Mouse (Mus musculus): ENCODE data around the gene Camta1.

Gene Camta1

GRCm38 (mm10) chr4:151396536-151396935 is 465.1 kb downstream of the Camta1 start:
- H3K4me3 ChIP-seq (replicated peaks; ENCODE audit: low read length), result no peak overlapping the region
- TF ChIP-seq CTCF (conservative IDR thresholded peaks at IDR 0.05; ENCODE audit: low read length) (no peak), POU5F1 (IDR thresholded peaks at IDR 0.05; ENCODE audit: borderline replicate concordance, low read length) (no peak), NANOG (IDR thresholded peaks at IDR 0.05; ENCODE audit: borderline replicate concordance, low read length) (no peak)
- H3K4me1 ChIP-seq (replicated peaks; ENCODE audit: low read depth, low read length), result peaks cover 8% of the 10 kb centered on the region
- no peaks in the 10 kb centered on the region for H3K36me3 ChIP-seq (ENCODE audit: insufficient read depth, low read length)
- H3K27me3 ChIP-seq (ENCODE audit: insufficient read depth, low read length), result peaks cover 16% of the 10 kb centered on the region; the same call in 1 of the 2 replicates
- H3K9me3 ChIP-seq (ENCODE audit: low read length), result no peaks in the 10 kb centered on the region

- Histone ChIP-seq H3K4me1 (replicated peaks; ENCODE audit: low read depth, low read length) (peaks cover 29% of the 10 kb centered on the region), H3K36me3 (ENCODE audit: insufficient read depth, low read length) (no peaks in the 10 kb centered on the region), H3K27me3 (ENCODE audit: insufficient read depth, low read length) (peaks cover 12% of the 10 kb centered on the region), H3K4me3 (replicated peaks; ENCODE audit: low read length) (no peak overlapping the region), H3K9me3 (ENCODE audit: low read length) (no peaks in the 10 kb centered on the region)
- TF ChIP-seq NANOG (IDR thresholded peaks at IDR 0.05; ENCODE audit: borderline replicate concordance, low read length) (no peak), CTCF (conservative IDR thresholded peaks at IDR 0.05; ENCODE audit: low read length) (no peak), POU5F1 (IDR thresholded peaks at IDR 0.05; ENCODE audit: borderline replicate concordance, low read length) (no peak)
These were observed 472.3 kb downstream of the Camta1 start for GRCm38 (mm10) chr4:151389345-151389744.

DNA sequence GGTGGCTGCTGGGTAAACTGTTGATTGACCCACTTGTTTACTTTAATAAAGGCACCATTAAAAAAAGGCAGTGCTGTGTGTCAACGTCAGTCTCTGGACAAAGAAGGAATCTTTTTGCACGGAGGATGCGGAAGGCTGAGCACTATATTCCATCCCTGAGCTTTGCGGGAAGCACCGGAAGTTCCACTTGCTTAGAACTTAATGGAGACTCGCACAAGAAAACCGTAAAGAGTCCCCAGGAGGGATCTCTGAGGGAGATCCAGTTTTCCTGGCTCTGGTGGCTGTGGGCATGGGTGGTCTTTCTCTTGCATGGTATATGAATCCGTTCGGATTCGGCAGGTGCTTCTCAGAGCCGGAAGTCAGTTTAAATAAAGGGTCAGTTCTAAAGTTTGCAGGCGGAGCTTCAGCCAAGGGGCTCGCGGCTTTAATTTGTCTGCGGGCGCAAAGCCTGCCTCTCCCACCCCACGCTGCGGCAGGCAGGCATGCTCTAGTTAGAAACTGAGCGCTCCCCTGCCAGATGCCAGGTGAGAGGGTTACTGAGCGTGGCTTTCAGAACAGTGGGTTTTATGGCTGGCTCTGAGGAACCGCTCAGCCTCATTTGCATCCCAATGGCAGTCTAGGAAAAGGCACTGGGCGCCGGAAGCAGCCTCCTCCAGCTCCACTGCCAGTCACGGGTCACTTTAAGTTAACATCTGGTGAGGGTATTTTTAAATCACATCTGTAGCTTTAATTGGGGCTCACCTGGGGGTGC is 474.8 kb downstream of the Camta1 start:
- H3K4me3 ChIP-seq (replicated peaks; ENCODE audit: low read length), result peak overlapping the region; percentile 71
- no peaks in the 10 kb centered on the region for H3K9me3 ChIP-seq (ENCODE audit: low read length)
- peaks cover 26% of the 10 kb centered on the region for H3K27me3 ChIP-seq (ENCODE audit: insufficient read depth, low read length)
- peaks cover 29% of the 10 kb centered on the region for H3K4me1 ChIP-seq (replicated peaks; ENCODE audit: low read depth, low read length)
- TF ChIP-seq POU5F1 (IDR thresholded peaks at IDR 0.05; ENCODE audit: borderline replicate concordance, low read length) (0 out of 2 replicates have a peak, but pooled peaks have one; percentile 17), CTCF (conservative IDR thresholded peaks at IDR 0.05; ENCODE audit: low read length) (no peak), NANOG (IDR thresholded peaks at IDR 0.05; ENCODE audit: borderline replicate concordance, low read length) (peak; percentile 42; the same call in 1 of the 2 replicates)
- H3K36me3 ChIP-seq (ENCODE audit: insufficient read depth, low read length), result no peaks in the 10 kb centered on the region

GRCm38 (mm10) chr4:151385985-151386700 is 475.5 kb downstream of the Camta1 start:
- no peaks in the 10 kb centered on the region for H3K36me3 ChIP-seq (ENCODE audit: insufficient read depth, low read length)
- peaks cover 29% of the 10 kb centered on the region for H3K4me1 ChIP-seq (replicated peaks; ENCODE audit: low read depth, low read length)
- no peak for TF ChIP-seq NANOG (IDR thresholded peaks at IDR 0.05; ENCODE audit: borderline replicate concordance, low read length)
- no peak for TF ChIP-seq CTCF (conservative IDR thresholded peaks at IDR 0.05; ENCODE audit: low read length)
- no peak for TF ChIP-seq POU5F1 (IDR thresholded peaks at IDR 0.05; ENCODE audit: borderline replicate concordance, low read length)
- peak overlapping the region; percentile 71 for H3K4me3 ChIP-seq (replicated peaks; ENCODE audit: low read length)
- H3K9me3 ChIP-seq (ENCODE audit: low read length), result no peaks in the 10 kb centered on the region
- H3K27me3 ChIP-seq (ENCODE audit: insufficient read depth, low read length), result peaks cover 26% of the 10 kb centered on the region

DNA sequence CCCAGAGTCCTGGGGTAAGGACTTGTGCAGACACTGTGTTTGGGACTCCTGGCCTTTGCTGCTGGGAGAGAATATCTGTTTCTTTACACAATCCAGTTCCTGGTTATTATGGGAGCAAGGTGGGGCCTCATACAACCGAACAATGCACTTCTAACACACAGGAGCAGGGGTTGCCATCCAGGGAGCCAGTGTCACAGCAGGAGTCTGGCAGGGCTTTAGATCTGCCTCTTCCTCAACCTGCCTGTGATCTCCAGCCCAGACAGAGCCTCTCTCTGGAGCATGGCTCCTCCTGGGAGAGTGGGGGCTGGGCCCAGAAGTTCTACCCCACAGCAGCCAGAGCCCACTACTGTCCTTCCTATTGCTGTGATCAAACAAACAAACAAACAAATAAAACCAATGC is 483.9 kb downstream of the Camta1 start:
- TF ChIP-seq CTCF (conservative IDR thresholded peaks at IDR 0.05; ENCODE audit: low read length), result no peak
- no peak for TF ChIP-seq NANOG (IDR thresholded peaks at IDR 0.05; ENCODE audit: borderline replicate concordance, low read length)
- no peak for TF ChIP-seq POU5F1 (IDR thresholded peaks at IDR 0.05; ENCODE audit: borderline replicate concordance, low read length)
- Histone ChIP-seq H3K4me3 (replicated peaks; ENCODE audit: low read length) (no peak overlapping the region), H3K9me3 (ENCODE audit: low read length) (no peaks in the 10 kb centered on the region), H3K4me1 (replicated peaks; ENCODE audit: low read depth, low read length) (peaks cover 33% of the 10 kb centered on the region), H3K36me3 (ENCODE audit: insufficient read depth, low read length) (no peaks in the 10 kb centered on the region), H3K27me3 (ENCODE audit: insufficient read depth, low read length) (peaks cover 19% of the 10 kb centered on the region)

GRCm38 (mm10) chr4:151376234-151376633 is 485.4 kb downstream of the Camta1 start:
- no peaks in the 10 kb centered on the region for H3K9me3 ChIP-seq (ENCODE audit: low read length)
- no peak overlapping the region for H3K4me3 ChIP-seq (replicated peaks; ENCODE audit: low read length)
- TF ChIP-seq NANOG (IDR thresholded peaks at IDR 0.05; ENCODE audit: borderline replicate concordance, low read length) (no peak), POU5F1 (IDR thresholded peaks at IDR 0.05; ENCODE audit: borderline replicate concordance, low read length) (no peak), CTCF (conservative IDR thresholded peaks at IDR 0.05; ENCODE audit: low read length) (no peak)
- no peaks in the 10 kb centered on the region for H3K36me3 ChIP-seq (ENCODE audit: insufficient read depth, low read length)
- peaks cover 14% of the 10 kb centered on the region for H3K27me3 ChIP-seq (ENCODE audit: insufficient read depth, low read length)
- H3K4me1 ChIP-seq (replicated peaks; ENCODE audit: low read depth, low read length), result peaks cover 38% of the 10 kb centered on the region

DNA sequence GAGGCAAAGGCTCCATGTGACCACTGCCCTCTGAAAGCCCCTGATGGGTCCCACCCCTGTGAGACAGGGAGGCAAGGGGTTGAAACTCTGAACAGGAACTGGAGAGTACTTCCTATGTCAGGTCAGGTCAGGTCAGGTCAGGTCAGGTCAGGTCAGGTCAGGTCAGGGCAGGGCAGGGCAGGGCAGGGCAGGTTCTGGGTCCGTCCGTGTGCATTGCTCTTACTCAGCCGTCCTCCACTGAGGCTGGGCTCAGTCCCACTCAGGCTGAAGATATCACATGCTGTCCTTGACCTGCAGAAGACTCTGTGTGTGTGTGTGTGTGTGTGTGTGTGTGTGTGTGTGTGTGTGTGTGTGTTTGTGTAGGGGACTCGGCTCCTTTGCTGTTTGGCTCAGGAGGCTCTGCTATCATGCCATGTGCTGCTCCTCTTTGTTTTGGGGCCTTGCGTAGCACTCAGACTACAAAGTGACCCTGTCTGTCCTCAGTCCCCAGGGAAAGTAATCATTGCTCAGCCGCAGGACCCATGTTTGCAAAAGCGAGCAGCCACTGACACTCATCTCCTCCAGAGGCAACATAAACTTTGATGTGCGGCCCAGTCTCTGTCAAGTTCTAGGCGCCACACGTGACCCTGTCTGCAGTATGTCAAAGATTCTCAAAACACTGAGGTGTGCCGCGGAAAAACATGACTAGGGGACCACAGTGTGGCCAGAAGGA is 488.7 kb downstream of the Camta1 start:
- TF ChIP-seq CTCF (conservative IDR thresholded peaks at IDR 0.05; ENCODE audit: low read length) (no peak), NANOG (IDR thresholded peaks at IDR 0.05; ENCODE audit: borderline replicate concordance, low read length) (no peak), POU5F1 (IDR thresholded peaks at IDR 0.05; ENCODE audit: borderline replicate concordance, low read length) (no peak)
- H3K36me3 ChIP-seq (ENCODE audit: insufficient read depth, low read length), result no peaks in the 10 kb centered on the region
- no peaks in the 10 kb centered on the region for H3K9me3 ChIP-seq (ENCODE audit: low read length)
- peaks cover 32% of the 10 kb centered on the region for H3K4me1 ChIP-seq (replicated peaks; ENCODE audit: low read depth, low read length)
- no peak overlapping the region for H3K4me3 ChIP-seq (replicated peaks; ENCODE audit: low read length)
- peaks cover 17% of the 10 kb centered on the region for H3K27me3 ChIP-seq (ENCODE audit: insufficient read depth, low read length)

DNA sequence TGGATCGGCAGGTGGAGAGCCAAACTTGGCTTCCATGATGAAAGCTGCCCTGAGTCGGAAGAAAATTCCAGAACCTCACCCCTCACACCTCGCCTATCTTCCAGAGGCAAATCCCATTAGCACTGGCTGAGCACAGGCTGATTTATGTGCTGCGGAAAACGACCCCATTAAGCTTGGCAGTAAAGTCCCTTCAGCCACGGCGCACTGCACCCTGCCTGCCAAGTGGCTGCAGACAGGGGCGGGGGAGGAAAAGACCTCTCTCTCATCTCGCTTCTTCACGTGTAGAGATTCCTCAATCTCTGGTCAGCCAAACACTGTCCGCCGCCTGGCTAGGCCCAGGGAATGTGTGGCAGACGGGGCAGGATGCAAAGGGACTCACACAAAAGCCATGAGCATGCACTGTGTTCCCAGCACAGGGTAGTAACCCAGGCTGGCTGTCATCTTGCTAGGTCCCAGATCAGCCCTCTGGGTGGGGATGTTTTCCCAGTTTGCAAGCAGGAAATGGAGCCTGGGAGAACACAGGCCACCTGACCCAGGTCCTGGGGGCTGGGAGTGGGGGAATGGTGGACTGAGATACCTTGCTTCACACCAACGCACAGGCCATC is 494.6 kb downstream of the Camta1 start:
- no peak for TF ChIP-seq NANOG (IDR thresholded peaks at IDR 0.05; ENCODE audit: borderline replicate concordance, low read length)
- TF ChIP-seq CTCF (conservative IDR thresholded peaks at IDR 0.05; ENCODE audit: low read length), result no peak
- TF ChIP-seq POU5F1 (IDR thresholded peaks at IDR 0.05; ENCODE audit: borderline replicate concordance, low read length), result no peak
- H3K4me1 ChIP-seq (replicated peaks; ENCODE audit: low read depth, low read length), result peaks cover 17% of the 10 kb centered on the region
- H3K4me3 ChIP-seq (replicated peaks; ENCODE audit: low read length), result peak overlapping the region; percentile 58
- no peaks in the 10 kb centered on the region for H3K9me3 ChIP-seq (ENCODE audit: low read length)
- H3K36me3 ChIP-seq (ENCODE audit: insufficient read depth, low read length), result no peaks in the 10 kb centered on the region
- H3K27me3 ChIP-seq (ENCODE audit: insufficient read depth, low read length), result peaks cover 23% of the 10 kb centered on the region
